Mouse (Mus musculus) G1E-ER4 (cell line): Measurements from ENCODE around the gene Fezf1. TPM values are rescaled to one million over a fixed set of nuclear protein-coding genes. Genes with fewer than 3 reads are reported as not detected.

ENCODE experiments used
- GATA1 ChIP-seq: IDR thresholded peaks from one replicate; pipeline ENCODE4 v1.8.0; 2012; ENCODE audit warnings: low read length, inconsistent platforms
- polyA plus RNA-seq: library from polyadenylated mRNA; stranded (reverse); fragments of >175 nt; gene quantifications from 2 replicates; pipeline ENCODE4 v1.2.3, GENCODE M21; 2012

Fezf1 gene
- polyA plus RNA-seq, 1 experiment, result not detected

DNA sequence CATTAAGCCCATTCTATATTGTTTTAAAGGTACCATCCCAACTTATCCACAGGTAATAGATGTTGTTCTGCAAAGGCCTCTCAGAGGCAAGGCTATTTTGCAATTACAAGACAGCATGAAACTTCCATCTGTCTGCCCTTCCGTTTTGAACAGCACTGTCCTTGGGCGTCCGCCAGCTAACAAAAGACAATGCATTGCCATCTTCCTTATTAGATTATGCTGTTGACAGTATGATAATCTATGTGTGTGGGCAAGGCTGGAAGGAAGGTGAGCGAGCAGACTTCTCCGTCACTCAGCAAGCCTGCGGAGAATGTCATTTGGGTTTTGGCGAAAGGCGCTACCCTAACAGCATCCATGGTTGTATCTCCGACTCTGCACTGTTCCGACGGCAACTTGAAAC, 45.5 kb downstream of the Fezf1 start:
- TF ChIP-seq GATA1, result no peak

Other genes starting within 250 kb of the Fezf1 start
- gene Aass, start 115.4 kb downstream of the Fezf1 start, polyA plus RNA-seq, result not detected in 2 replicates